Mouse (Mus musculus) lung, embryonic 15.5 days (tissue): ENCODE data around the gene Abcc4. TPM values are rescaled to one million over a fixed set of nuclear protein-coding genes. Genes with fewer than 3 reads are reported as not detected.

ENCODE experiments used
- ATAC-seq: fragments of 200-750 bp; cut with Nextera tagmentation; 2 replicates; pipeline ENCODE4 v1.8.0; 2017; ENCODE audit warnings: moderate number of reproducible peaks, borderline replicate concordance; ENCODE audit not compliant: low FRiP score, low TSS enrichment; ENCODE audit errors: extremely low read depth
- H3K27ac ChIP-seq: fragments of 300-500 bp; sonication (generic); 2 replicates; pipeline ENCODE4 v1.5.1; 2015; ENCODE audit warnings: moderate library complexity, mild to moderate bottlenecking, inconsistent platforms
- H3K27me3 ChIP-seq: fragments of 300-500 bp; sonication (generic); 2 replicates; pipeline ENCODE4 v1.6.1; 2015; ENCODE audit warnings: inconsistent platforms
- H3K36me3 ChIP-seq: fragments of 300-500 bp; sonication (generic); 2 replicates; pipeline ENCODE4 v1.6.1; 2015; ENCODE audit warnings: inconsistent platforms
- H3K4me1 ChIP-seq: fragments of 300-500 bp; sonication (generic); 2 replicates; pipeline ENCODE4 v1.6.1; 2015; ENCODE audit warnings: inconsistent platforms
- H3K4me2 ChIP-seq: fragments of 300-500 bp; sonication (generic); 2 replicates; pipeline ENCODE4 v1.6.1; 2015; ENCODE audit warnings: inconsistent platforms, mild to moderate bottlenecking, moderate library complexity
- H3K4me3 ChIP-seq: fragments of 300-500 bp; sonication (generic); 2 replicates; pipeline ENCODE4 v1.5.1; 2015; ENCODE audit warnings: mild to moderate bottlenecking, inconsistent platforms
- H3K9ac ChIP-seq: fragments of 300-500 bp; sonication (generic); 2 replicates; pipeline ENCODE4 v1.6.1; 2015; ENCODE audit warnings: inconsistent platforms
- H3K9me3 ChIP-seq: fragments of 300-500 bp; sonication (generic); 2 replicates; pipeline ENCODE4 v1.6.1; 2016; ENCODE audit warnings: inconsistent platforms
- WGBS: fragments of 180-500 bp; shearing (Covaris S2); methylation state at CpG from one replicate; pipeline ENCODE4 v1.1.7; 2015; 5-methylcytosine and 5-hydroxymethylcytosine counted together
- polyA plus RNA-seq: library from polyadenylated mRNA; unstranded; fragments of >200 nt; fragmentation: Nextera tagmentation; extraction: Ambion mirVana; gene quantifications from 2 replicates; pipeline ENCODE4 v1.2.1, GENCODE M21; 2015

Abcc4 gene
- polyA plus RNA-seq, 1 experiment from 2014 or later = 2.3 TPM

DNA sequence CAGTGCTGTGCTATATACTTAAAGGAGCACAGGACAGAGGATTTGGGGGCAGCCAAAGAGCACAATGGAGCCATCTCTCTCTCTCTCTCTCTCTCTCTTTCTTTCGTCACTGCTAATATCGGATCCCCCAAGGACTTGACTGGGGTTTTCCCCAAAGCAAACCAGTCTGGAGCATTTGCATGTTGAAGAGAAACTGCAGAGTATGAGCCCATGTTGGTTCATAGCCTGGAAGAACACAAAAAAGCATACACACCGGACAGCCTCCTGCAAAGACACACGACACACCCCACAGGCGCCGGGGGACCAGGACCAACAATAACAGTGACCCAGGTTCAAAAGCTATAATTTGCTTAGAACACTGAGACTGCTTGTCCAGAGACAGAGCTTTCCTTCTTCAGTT lies 14.1 kb downstream of the Abcc4 start:
- no peak for ATAC-seq
- no peak overlapping the region for H3K4me2 ChIP-seq
- H3K36me3 ChIP-seq = no peaks in the 10 kb centered on the region
- no peak overlapping the region for H3K9ac ChIP-seq
- no peak overlapping the region for H3K27ac ChIP-seq
- 75% methylated on average over 6 of the region's 6 CpGs for WGBS
- H3K27me3 ChIP-seq = no peaks in the 10 kb centered on the region
- no peaks in the 10 kb centered on the region for H3K9me3 ChIP-seq
- no peak overlapping the region for H3K4me3 ChIP-seq
- H3K4me1 ChIP-seq = peaks cover 19% of the 10 kb centered on the region

DNA sequence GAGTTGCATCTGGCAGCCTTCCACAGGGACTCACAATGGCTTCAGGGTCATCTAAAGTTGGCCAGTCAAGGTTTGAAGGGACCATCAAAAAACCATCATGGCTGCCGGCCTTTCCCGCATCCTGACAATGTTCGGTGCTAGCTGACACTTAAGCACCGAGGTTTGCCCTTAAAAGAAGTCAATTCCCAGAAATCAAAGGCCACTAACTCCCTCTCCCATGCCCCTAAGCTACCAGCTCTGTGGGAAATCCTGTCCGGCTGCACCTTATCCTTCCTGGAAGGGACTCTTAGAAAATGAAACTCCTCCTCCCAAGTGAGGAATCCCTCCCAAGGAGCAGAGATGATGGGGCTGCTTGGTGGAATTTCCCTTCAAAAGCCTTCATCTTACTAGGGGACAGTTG lies 14.6 kb downstream of the Abcc4 start:
- H3K4me3 ChIP-seq = no peak overlapping the region
- H3K27me3 ChIP-seq = no peaks in the 10 kb centered on the region
- peaks cover 19% of the 10 kb centered on the region for H3K4me1 ChIP-seq
- no peaks in the 10 kb centered on the region for H3K36me3 ChIP-seq
- no peak overlapping the region for H3K4me2 ChIP-seq
- ATAC-seq = no peak
- H3K27ac ChIP-seq = peak overlapping the region; percentile 2
- WGBS = 73% methylated on average over 5 of the region's 5 CpGs
- H3K9ac ChIP-seq = no peak overlapping the region
- H3K9me3 ChIP-seq = no peaks in the 10 kb centered on the region

DNA sequence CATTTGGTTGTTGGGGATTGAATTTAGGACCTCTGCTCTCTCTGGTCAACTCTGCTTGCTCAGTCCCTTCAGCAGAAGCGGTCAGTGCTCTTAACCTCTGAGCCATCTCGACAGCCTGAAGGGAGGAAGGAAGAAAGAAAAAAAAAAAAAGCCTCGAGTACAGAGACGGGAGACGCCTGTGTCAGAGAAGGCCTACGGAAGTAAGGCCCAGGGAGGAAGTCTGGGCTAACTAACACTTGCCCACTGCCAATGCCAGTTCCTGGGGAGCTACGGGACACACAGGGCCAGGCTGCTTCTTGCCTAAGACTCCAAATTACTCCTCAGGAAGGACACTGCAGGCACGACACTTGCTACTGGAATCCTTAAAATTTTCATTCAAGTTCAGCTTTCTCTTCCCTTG lies 15.1 kb downstream of the Abcc4 start:
- no peak overlapping the region for H3K4me2 ChIP-seq
- H3K36me3 ChIP-seq = no peaks in the 10 kb centered on the region
- peak overlapping the region; percentile 2; the same call in 1 of the 2 replicates for H3K27ac ChIP-seq
- H3K9me3 ChIP-seq = no peaks in the 10 kb centered on the region
- no peaks in the 10 kb centered on the region for H3K27me3 ChIP-seq
- no peak overlapping the region for H3K9ac ChIP-seq
- peaks cover 19% of the 10 kb centered on the region for H3K4me1 ChIP-seq
- no peak for ATAC-seq
- 34% methylated on average over 8 of the region's 8 CpGs for WGBS
- no peak overlapping the region for H3K4me3 ChIP-seq

DNA sequence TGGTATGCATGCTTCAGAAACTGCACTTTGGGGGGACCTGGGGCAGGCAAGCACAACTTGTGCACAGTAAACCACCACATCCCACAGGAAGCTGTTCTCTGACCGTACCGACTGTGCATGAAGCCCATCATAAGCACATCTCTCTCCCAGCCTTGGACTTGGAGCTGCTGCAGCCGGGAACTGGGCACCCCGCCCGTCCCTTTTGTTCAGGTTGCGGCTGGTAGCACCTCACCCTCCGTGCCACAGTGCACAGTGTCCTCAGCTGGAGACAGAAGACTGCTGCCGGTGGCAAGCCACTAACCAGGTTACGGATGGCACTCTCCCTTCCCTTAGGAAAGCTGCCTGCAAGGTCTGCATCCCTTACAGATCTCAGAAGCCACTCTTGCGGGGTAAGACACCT lies 15.7 kb downstream of the Abcc4 start:
- H3K4me1 ChIP-seq = peaks cover 19% of the 10 kb centered on the region
- 0 out of 2 replicates have a peak overlapping the region, but pooled peaks have one; percentile 2 for H3K27ac ChIP-seq
- no peaks in the 10 kb centered on the region for H3K27me3 ChIP-seq
- H3K4me3 ChIP-seq = no peak overlapping the region
- 68% methylated on average over 10 of the region's 10 CpGs for WGBS
- H3K36me3 ChIP-seq = no peaks in the 10 kb centered on the region
- no peak overlapping the region for H3K9ac ChIP-seq
- no peak overlapping the region for H3K4me2 ChIP-seq
- no peak for ATAC-seq
- H3K9me3 ChIP-seq = no peaks in the 10 kb centered on the region

DNA sequence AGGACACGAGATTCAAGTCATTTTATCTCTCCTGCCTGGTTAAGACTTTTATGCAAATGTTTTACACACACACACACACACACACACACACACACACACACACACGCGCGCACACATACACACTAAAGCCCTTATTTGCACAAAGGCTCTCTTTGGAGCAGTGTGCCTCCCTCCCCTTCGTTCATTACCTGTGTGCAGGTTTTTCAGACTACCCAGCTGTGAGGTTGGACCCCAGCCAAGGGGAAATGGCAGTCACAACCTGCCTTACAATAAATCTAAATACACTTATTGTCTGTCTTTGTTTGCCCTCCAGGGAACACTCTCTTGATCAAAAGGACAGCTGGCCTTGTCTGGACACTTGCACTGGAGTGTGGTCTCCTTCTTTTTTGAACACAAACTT lies 17.4 kb downstream of the Abcc4 start:
- Histone ChIP-seq H3K36me3 (no peaks in the 10 kb centered on the region), H3K4me2 (no peak overlapping the region), H3K4me1 (peaks cover 19% of the 10 kb centered on the region), H3K9me3 (no peaks in the 10 kb centered on the region), H3K27me3 (no peaks in the 10 kb centered on the region), H3K9ac (no peak overlapping the region), H3K27ac (peak overlapping the region; percentile 47; the same call in 1 of the 2 replicates), H3K4me3 (no peak overlapping the region)
- ATAC-seq = no peak
- WGBS = 54% methylated on average over 5 of the region's 5 CpGs

DNA sequence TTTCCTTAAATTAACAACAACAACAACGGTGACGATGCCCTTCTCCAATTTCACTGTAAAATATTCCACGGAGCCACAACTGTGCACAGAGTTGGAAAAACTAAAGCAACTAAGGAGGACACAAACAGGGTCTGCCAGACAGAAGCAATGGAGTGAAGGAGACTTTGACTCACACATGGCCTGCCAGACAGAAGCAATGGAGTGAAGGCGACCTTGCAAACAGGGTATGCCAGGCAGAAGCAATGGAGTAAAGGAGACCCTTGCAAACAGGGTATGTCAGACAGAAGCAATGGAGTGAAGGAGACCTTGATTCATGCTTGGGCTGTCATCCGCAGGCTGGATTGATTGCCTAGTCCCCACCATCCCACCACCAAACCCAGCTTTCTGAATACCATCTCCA lies 19.2 kb downstream of the Abcc4 start:
- H3K4me2 ChIP-seq = no peak overlapping the region
- ATAC-seq = no peak
- 84% methylated on average over 5 of the region's 5 CpGs for WGBS

DNA sequence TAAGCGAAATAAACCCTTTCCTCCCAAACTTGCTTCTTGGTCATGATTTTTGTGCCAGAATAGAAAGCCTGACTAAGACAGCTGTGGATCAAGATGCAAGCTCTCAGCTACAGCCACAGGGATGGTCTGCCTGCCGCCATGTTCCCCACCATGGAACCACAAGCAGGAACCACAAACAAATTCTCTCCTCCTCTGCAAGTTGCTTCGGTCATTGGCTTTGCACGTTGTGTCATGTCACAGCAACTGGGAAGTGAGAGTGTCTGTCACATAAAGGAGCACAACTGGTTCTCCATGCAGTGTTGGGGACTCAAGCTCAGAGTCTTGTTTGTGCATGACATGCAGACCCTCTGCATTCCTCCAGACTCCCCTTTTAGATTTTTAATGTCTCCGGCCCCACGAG lies 20.4 kb downstream of the Abcc4 start:
- no peak for ATAC-seq
- Histone ChIP-seq H3K27me3 (no peaks in the 10 kb centered on the region), H3K9me3 (no peaks in the 10 kb centered on the region), H3K4me2 (no peak overlapping the region), H3K4me1 (peaks cover 16% of the 10 kb centered on the region), H3K4me3 (no peak overlapping the region), H3K36me3 (no peaks in the 10 kb centered on the region), H3K9ac (no peak overlapping the region), H3K27ac (no peak overlapping the region)
- WGBS = 88% methylated on average over 6 of the region's 6 CpGs

More for the DNA sequence above, 19.2 kb downstream of the Abcc4 start:
- Histone ChIP-seq H3K4me3 (no peak overlapping the region), H3K27ac (no peak overlapping the region), H3K27me3 (no peaks in the 10 kb centered on the region), H3K9ac (no peak overlapping the region), H3K9me3 (no peaks in the 10 kb centered on the region), H3K4me1 (peaks cover 19% of the 10 kb centered on the region), H3K36me3 (no peaks in the 10 kb centered on the region)

DNA sequence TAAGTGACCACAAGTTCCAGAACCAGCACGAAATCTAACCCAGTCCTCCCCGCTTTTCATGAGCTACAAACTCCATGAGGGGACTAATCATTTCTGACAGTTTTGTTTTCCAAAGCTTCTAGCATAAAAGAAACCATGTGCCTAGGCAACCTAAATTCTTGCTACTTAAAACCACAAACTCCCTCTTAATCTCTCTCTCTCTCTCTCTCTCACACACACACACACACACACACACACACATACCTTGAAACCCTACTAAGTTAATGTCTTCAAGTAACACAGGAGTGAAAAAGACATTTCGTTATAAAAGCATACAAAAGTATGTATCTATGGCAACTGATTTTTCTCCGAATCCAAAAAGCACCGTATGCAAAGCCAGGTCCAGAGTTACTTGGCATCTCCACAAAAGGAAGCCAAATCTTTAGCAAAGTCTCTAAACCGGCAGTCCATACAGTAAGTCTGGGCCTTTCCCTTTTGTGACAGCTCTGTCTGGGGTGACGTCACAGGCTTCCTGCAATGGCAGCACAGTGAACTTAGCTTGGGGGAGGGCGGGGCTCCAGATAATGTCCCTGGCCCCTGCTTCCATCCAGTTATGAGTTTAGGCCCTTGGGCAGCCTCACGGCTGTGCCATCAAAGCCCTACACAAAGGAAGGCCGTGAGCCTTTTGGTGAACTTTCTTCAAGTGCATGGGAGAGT lies 23.5 kb downstream of the Abcc4 start:
- Histone ChIP-seq H3K9ac (no peak overlapping the region), H3K27ac (no peak overlapping the region), H3K27me3 (no peaks in the 10 kb centered on the region), H3K4me3 (no peak overlapping the region), H3K4me2 (no peak overlapping the region), H3K9me3 (no peaks in the 10 kb centered on the region), H3K4me1 (no peaks in the 10 kb centered on the region), H3K36me3 (no peaks in the 10 kb centered on the region)
- ATAC-seq = no peak
- WGBS = 66% methylated on average over 10 of the region's 10 CpGs

DNA sequence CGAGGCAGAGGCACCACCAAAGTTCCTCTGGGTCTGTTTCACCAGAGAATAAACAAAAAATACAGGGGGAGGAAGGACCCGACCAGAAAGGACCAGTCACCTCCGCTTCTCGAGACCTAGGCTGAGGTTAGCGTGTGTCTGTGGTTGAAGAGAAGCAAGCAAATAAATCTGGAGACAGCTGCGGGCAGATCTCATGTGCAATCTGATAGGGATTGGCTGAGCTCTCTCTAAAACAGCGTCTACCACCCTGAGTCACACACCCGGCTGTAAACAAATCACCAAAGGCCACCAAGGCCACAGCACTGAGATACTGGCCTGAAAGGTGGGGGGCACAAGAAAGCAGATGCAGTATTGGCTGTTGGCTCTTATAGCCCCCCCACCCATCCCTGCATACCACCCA lies 24.9 kb downstream of the Abcc4 start:
- H3K4me1 ChIP-seq = no peaks in the 10 kb centered on the region
- no peak overlapping the region for H3K9ac ChIP-seq
- H3K27me3 ChIP-seq = no peaks in the 10 kb centered on the region
- ATAC-seq = no peak
- no peaks in the 10 kb centered on the region for H3K9me3 ChIP-seq
- WGBS = 26% methylated on average over 8 of the region's 8 CpGs
- no peak overlapping the region for H3K4me3 ChIP-seq
- no peak overlapping the region for H3K27ac ChIP-seq
- no peaks in the 10 kb centered on the region for H3K36me3 ChIP-seq
- no peak overlapping the region for H3K4me2 ChIP-seq

DNA sequence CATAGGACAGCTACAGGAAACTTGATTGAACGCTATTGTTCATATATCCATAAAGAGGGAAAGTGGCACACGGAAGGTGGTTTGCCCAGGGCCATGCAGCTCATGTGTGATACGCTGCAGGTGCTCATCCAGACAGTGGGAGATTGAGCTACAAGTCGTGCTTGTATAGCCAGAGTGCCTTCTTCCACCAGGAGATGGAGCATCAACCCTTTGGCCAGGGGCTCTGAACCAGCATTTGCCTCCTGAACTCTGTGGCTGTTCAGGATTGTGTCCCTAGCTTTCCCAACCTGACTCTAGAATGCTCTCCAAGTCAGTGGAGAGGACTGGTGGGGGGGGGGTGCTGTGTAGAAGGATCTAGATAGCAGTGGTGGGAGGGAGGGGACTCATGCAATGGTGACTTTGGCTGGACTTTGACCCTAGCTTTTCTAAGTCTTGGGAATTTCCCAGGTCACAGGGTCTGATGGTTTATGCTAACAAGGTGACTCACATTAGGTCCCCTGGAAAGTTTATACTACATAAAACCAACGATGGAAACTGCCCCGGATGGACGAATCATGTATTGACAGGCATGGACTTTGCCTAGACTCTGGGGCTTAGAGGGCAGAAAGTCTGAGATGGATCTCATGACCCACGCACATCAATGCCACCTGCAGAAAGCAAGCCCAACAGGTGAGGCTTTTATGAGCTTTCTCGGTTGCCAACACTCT lies 27.6 kb downstream of the Abcc4 start:
- WGBS = 87% methylated on average over 9 of the region's 9 CpGs
- Histone ChIP-seq H3K9me3 (no peaks in the 10 kb centered on the region), H3K27me3 (no peaks in the 10 kb centered on the region), H3K36me3 (no peaks in the 10 kb centered on the region), H3K4me1 (no peaks in the 10 kb centered on the region), H3K27ac (no peak overlapping the region), H3K4me3 (no peak overlapping the region), H3K4me2 (no peak overlapping the region), H3K9ac (no peak overlapping the region)
- no peak for ATAC-seq

DNA sequence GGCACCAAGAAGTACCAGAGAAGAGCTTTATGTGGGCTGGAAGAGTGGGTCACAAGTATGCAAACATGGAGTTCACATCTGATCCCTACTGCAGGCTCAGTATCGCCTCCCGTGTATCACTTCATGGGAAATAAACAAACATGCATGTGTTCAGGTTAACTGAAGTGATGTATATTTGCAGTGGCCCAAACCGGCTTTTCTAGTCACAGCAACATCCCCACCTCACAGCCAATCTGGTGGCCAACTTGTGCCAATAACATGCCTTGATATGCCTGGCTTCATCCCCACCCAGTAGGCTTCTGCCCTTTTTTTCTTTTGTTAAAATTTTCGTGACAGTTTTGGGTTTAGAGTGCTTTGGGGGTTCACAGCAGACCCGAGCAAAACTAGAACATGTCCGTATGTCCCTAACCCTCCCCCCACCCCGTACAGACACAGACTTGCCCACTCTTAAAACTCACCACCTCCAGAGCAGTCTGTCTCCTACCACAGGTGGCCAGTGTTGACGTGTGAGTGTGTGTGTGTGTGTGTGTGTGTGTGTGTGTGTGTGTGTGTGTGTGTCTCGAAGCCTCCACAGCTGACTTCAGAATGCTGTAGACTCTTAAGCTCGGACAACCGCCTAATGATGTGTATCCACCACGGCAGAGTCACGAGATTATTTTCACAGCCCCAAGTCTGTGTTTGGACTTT lies 29.6 kb downstream of the Abcc4 start:
- ATAC-seq = no peak
- no peak overlapping the region for H3K4me2 ChIP-seq
- H3K36me3 ChIP-seq = no peaks in the 10 kb centered on the region
- WGBS = 50% methylated on average over 13 of the region's 13 CpGs
- H3K4me1 ChIP-seq = no peaks in the 10 kb centered on the region
- no peaks in the 10 kb centered on the region for H3K27me3 ChIP-seq
- no peak overlapping the region for H3K4me3 ChIP-seq
- H3K9ac ChIP-seq = no peak overlapping the region
- no peak overlapping the region for H3K27ac ChIP-seq
- H3K9me3 ChIP-seq = no peaks in the 10 kb centered on the region

DNA sequence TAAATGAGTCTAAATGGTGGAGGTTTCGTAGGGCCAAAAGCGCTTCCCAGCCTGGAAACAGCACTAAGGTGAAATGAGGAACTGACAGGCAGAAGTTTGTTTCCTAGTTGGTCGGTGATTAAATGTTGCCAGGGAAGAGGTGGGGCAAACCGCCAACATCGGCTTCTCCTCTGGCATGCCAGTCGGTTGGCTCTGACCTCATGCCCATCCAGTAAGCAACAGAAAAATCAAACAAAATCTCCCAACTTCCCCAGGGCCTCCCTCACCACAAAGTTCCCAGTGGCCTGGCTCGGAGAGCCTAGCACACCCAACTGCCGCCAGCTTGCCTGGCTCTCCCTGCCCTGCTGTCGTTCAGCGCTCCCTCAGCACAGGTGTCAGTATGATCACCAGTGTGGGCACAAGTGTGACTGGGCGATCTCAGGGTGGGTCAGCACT lies 31.3 kb downstream of the Abcc4 start:
- H3K27me3 ChIP-seq = no peaks in the 10 kb centered on the region
- WGBS = 68% methylated on average over 11 of the region's 11 CpGs
- no peaks in the 10 kb centered on the region for H3K4me1 ChIP-seq
- H3K4me2 ChIP-seq = no peak overlapping the region
- no peaks in the 10 kb centered on the region for H3K9me3 ChIP-seq
- no peak overlapping the region for H3K9ac ChIP-seq
- H3K27ac ChIP-seq = no peak overlapping the region
- no peak overlapping the region for H3K4me3 ChIP-seq
- no peaks in the 10 kb centered on the region for H3K36me3 ChIP-seq
- ATAC-seq = no peak
